Mouse (Mus musculus) bone marrow macrophage, adult 2 months (primary cell): ENCODE data around the gene Caln1.

Source experiments
- CTCF ChIP-seq: IDR thresholded peaks from 2 replicates; pipeline ENCODE4 v1.5.1; 2012; ENCODE audit warnings: low read depth, mild to moderate bottlenecking, low read length, moderate library complexity
- POLR2A ChIP-seq: IDR thresholded peaks from 2 replicates; pipeline ENCODE4 v1.6.1; 2012; ENCODE audit warnings: mild to moderate bottlenecking, low read depth, low read length, borderline replicate concordance

DNA sequence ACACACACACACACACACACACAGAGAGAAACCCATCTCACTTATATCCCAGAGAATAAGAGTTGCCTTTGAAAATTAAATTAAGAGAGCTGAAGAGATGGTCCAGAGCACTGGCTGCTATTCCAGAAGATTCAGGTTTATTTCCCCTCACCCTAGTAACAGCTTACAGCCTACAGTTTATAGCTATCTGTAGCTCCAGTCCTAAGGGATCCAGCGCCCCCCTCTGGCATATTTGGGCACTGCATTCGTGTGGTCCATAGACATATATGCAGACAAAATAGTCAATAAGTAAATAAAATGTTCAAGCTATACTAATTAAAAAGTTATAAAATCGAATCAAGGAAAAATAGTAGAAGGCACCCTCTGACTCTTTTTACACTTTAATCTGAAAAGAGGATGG lies 442.0 kb downstream of the Caln1 start:
- TF ChIP-seq CTCF, result no peak
- TF ChIP-seq POLR2A, result no peak
